Mouse (Mus musculus): ENCODE measurements around the gene Rnf225. TPM values are rescaled to one million over a fixed set of nuclear protein-coding genes. Genes with fewer than 3 reads are reported as not detected.
"Not testable (repeated sequence)": the region's sequence is repeated elsewhere in the genome, so short reads cannot be mapped to it uniquely, and the experiment has no call there.

Gene Rnf225
- polyA plus RNA-seq, 1 experiment from 2014 or later: 0.69 TPM

- not testable (repeated sequence) for H3K4me3 ChIP-seq (ENCODE audit: low read depth, low read length); ATAC-seq (replicated peaks; ENCODE audit: insufficient number of reproducible peaks, low FRiP score, low TSS enrichment, low read depth)
Observed at GRCm38 (mm10) chr7:12920495-12920894, 6.7 kb upstream of the Rnf225 start.

GRCm38 (mm10) chr7:12921318-12921704 is 5.9 kb upstream of the Rnf225 start:
- H3K27me3 ChIP-seq (ENCODE audit: control insufficient read depth, insufficient read depth, low read length): no peaks in the 10 kb centered on the region
- H3K4me2 ChIP-seq (ENCODE audit: low read depth, low read length): peak overlapping the region; percentile 70
- peaks cover 22% of the 10 kb centered on the region for H3K36me3 ChIP-seq (replicated peaks; ENCODE audit: control insufficient read depth, insufficient read depth, low read depth, low read length)
- WGBS: 0% methylated on average over 3 of the region's 3 CpGs
- peak overlapping the region; percentile 83 for H3K9ac ChIP-seq (replicated peaks; ENCODE audit: low read length)
- H3K4me3 ChIP-seq (ENCODE audit: low read depth, low read length): peak overlapping the region; percentile 96
- no peaks in the 10 kb centered on the region for H3K4me1 ChIP-seq (ENCODE audit: control insufficient read depth, insufficient read depth, low read length)
- peak overlapping the region; percentile 87 for H3K27ac ChIP-seq (replicated peaks; ENCODE audit: low read depth, low read length)
- peak; percentile 38 for DNase-seq (ENCODE audit: low spot score)
- H3K9me3 ChIP-seq (replicated peaks; ENCODE audit: control insufficient read depth, low read length): no peaks in the 10 kb centered on the region
- ATAC-seq (replicated peaks; ENCODE audit: insufficient number of reproducible peaks, low FRiP score, low TSS enrichment, low read depth): no peak

More at GRCm38 (mm10) chr7:12920495-12920894, 6.7 kb upstream of the Rnf225 start:
- 83% methylated on average over 7 of the region's 8 CpGs for WGBS
- peaks cover 15% of the 10 kb centered on the region for H3K36me3 ChIP-seq (replicated peaks; ENCODE audit: control insufficient read depth, insufficient read depth, low read depth, low read length)
- DNase-seq (ENCODE audit: low spot score); H3K27me3 ChIP-seq (ENCODE audit: control insufficient read depth, insufficient read depth, low read length); H3K4me2 ChIP-seq (ENCODE audit: low read depth, low read length); H3K4me1 ChIP-seq (ENCODE audit: control insufficient read depth, insufficient read depth, low read length); H3K9me3 ChIP-seq (replicated peaks; ENCODE audit: control insufficient read depth, low read length); H3K27ac ChIP-seq (replicated peaks; ENCODE audit: low read depth, low read length); H3K9ac ChIP-seq (replicated peaks; ENCODE audit: low read length): not testable (repeated sequence)

- ATAC-seq (replicated peaks; ENCODE audit: insufficient number of reproducible peaks, low FRiP score, low TSS enrichment, low read depth): peak; percentile 97
- Histone ChIP-seq H3K27me3 (ENCODE audit: control insufficient read depth, insufficient read depth, low read length) (peaks cover 1% of the 10 kb centered on the region; the same call in 1 of the 2 replicates), H3K4me1 (ENCODE audit: control insufficient read depth, insufficient read depth, low read length) (no peaks in the 10 kb centered on the region), H3K36me3 (replicated peaks; ENCODE audit: control insufficient read depth, insufficient read depth, low read depth, low read length) (peaks cover 25% of the 10 kb centered on the region), H3K9me3 (replicated peaks; ENCODE audit: control insufficient read depth, low read length) (no peaks in the 10 kb centered on the region), H3K4me2 (ENCODE audit: low read depth, low read length) (peak within 1 kb of the TSS; percentile 70), H3K9ac (replicated peaks; ENCODE audit: low read length) (peak within 1 kb of the TSS; percentile 95), H3K4me3 (ENCODE audit: low read depth, low read length) (peak within 1 kb of the TSS; percentile 96), H3K27ac (replicated peaks; ENCODE audit: low read depth, low read length) (peak within 1 kb of the TSS; percentile 87)
- WGBS: under 1% methylated on average over 55 of the region's 55 CpGs
- peak; percentile 100 for DNase-seq (ENCODE audit: low spot score)
Observed at GRCm38 (mm10) chr7:12921705-12922465, 5.3 kb upstream of the Rnf225 start, which contains the start of gene Rps5. Gene Rps5, plus strand, starts transcription at chr7:12922290.

DNA sequence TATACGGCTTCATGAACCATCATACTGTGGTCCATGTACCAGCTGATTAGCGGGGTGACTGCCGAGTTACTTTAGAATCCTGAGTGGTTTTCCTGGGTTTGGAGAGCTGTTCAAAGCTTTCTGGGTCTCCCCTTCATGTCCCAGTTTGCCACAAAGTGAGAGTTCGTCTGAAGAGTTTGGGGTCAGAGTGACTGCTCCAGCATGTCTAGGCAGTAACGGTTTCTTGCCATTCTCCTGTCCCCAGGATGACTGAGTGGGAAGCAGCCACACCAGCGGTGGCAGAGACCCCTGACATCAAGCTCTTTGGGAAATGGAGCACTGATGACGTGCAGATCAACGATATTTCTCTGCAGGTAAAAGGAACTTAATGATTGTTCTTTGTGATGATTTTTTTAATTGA is 4.5 kb upstream of the Rnf225 start:
- Histone ChIP-seq H3K9me3 (replicated peaks; ENCODE audit: control insufficient read depth, low read length) (no peaks in the 10 kb centered on the region), H3K27ac (replicated peaks; ENCODE audit: low read depth, low read length) (no peak overlapping the region), H3K4me3 (ENCODE audit: low read depth, low read length) (peak overlapping the region; percentile 96), H3K27me3 (ENCODE audit: control insufficient read depth, insufficient read depth, low read length) (peaks cover 5% of the 10 kb centered on the region; the same call in 1 of the 2 replicates), H3K4me2 (ENCODE audit: low read depth, low read length) (peak overlapping the region; percentile 69), H3K9ac (replicated peaks; ENCODE audit: low read length) (peak overlapping the region; percentile 95), H3K4me1 (ENCODE audit: control insufficient read depth, insufficient read depth, low read length) (no peaks in the 10 kb centered on the region), H3K36me3 (replicated peaks; ENCODE audit: control insufficient read depth, insufficient read depth, low read depth, low read length) (peaks cover 25% of the 10 kb centered on the region)
- DNase-seq (ENCODE audit: low spot score): no peak
- 2% methylated on average over 8 of the region's 8 CpGs for WGBS
- no peak for ATAC-seq (replicated peaks; ENCODE audit: insufficient number of reproducible peaks, low FRiP score, low TSS enrichment, low read depth)

- no peak overlapping the region for H3K9ac ChIP-seq (replicated peaks; ENCODE audit: low read length)
- DNase-seq (ENCODE audit: low spot score) (no peak), ATAC-seq (replicated peaks; ENCODE audit: insufficient number of reproducible peaks, low FRiP score, low TSS enrichment, low read depth) (no peak)
- H3K27ac ChIP-seq (replicated peaks; ENCODE audit: low read depth, low read length): no peak overlapping the region
- no peak overlapping the region for H3K4me2 ChIP-seq (ENCODE audit: low read depth, low read length)
- peaks cover 9% of the 10 kb centered on the region for H3K27me3 ChIP-seq (ENCODE audit: control insufficient read depth, insufficient read depth, low read length)
- H3K4me3 ChIP-seq (ENCODE audit: low read depth, low read length): no peak overlapping the region
- WGBS: 85% methylated on average over 7 of the region's 7 CpGs
- peaks cover 4% of the 10 kb centered on the region; the same call in 1 of the 2 replicates for H3K4me1 ChIP-seq (ENCODE audit: control insufficient read depth, insufficient read depth, low read length)
- H3K9me3 ChIP-seq (replicated peaks; ENCODE audit: control insufficient read depth, low read length): no peaks in the 10 kb centered on the region
- peaks cover 25% of the 10 kb centered on the region for H3K36me3 ChIP-seq (replicated peaks; ENCODE audit: control insufficient read depth, insufficient read depth, low read depth, low read length)
Observed at GRCm38 (mm10) chr7:12926316-12926715, 900 bp upstream of the Rnf225 start.

- H3K27me3 ChIP-seq (ENCODE audit: control insufficient read depth, insufficient read depth, low read length): peaks cover 9% of the 10 kb centered on the region
- DNase-seq (ENCODE audit: low spot score): peak; percentile 30
- no peaks in the 10 kb centered on the region for H3K9me3 ChIP-seq (replicated peaks; ENCODE audit: control insufficient read depth, low read length)
- ATAC-seq (replicated peaks; ENCODE audit: insufficient number of reproducible peaks, low FRiP score, low TSS enrichment, low read depth): peak; percentile 49
- H3K4me2 ChIP-seq (ENCODE audit: low read depth, low read length): peak overlapping the region; percentile 56
- peaks cover 4% of the 10 kb centered on the region; the same call in 1 of the 2 replicates for H3K4me1 ChIP-seq (ENCODE audit: control insufficient read depth, insufficient read depth, low read length)
- peaks cover 25% of the 10 kb centered on the region for H3K36me3 ChIP-seq (replicated peaks; ENCODE audit: control insufficient read depth, insufficient read depth, low read depth, low read length)
- peak overlapping the region; percentile 56 for H3K9ac ChIP-seq (replicated peaks; ENCODE audit: low read length)
- WGBS: 4% methylated on average over 65 of the region's 65 CpGs
- H3K4me3 ChIP-seq (ENCODE audit: low read depth, low read length): peak overlapping the region; percentile 26
- no peak overlapping the region for H3K27ac ChIP-seq (replicated peaks; ENCODE audit: low read depth, low read length)
Observed at GRCm38 (mm10) chr7:12927693-12928589, 725 bp downstream of the Rnf225 start.

- Histone ChIP-seq H3K4me1 (ENCODE audit: control insufficient read depth, insufficient read depth, low read length) (no peaks in the 10 kb centered on the region), H3K27me3 (ENCODE audit: control insufficient read depth, insufficient read depth, low read length) (0 out of 2 replicates have a peak, but pooled peaks cover under 1% of the 10 kb centered on the region), H3K4me3 (ENCODE audit: low read depth, low read length) (no peak overlapping the region), H3K9ac (replicated peaks; ENCODE audit: low read length) (no peak overlapping the region), H3K4me2 (ENCODE audit: low read depth, low read length) (no peak overlapping the region), H3K9me3 (replicated peaks; ENCODE audit: control insufficient read depth, low read length) (no peaks in the 10 kb centered on the region), H3K36me3 (replicated peaks; ENCODE audit: control insufficient read depth, insufficient read depth, low read depth, low read length) (no peaks in the 10 kb centered on the region), H3K27ac (replicated peaks; ENCODE audit: low read depth, low read length) (no peak overlapping the region)
- DNase-seq (ENCODE audit: low spot score) (no peak), ATAC-seq (replicated peaks; ENCODE audit: insufficient number of reproducible peaks, low FRiP score, low TSS enrichment, low read depth) (no peak)
- WGBS: 82% methylated on average over 4 of the region's 4 CpGs
Observed at GRCm38 (mm10) chr7:12933615-12934140, 6.5 kb downstream of the Rnf225 start.
